Mouse (Mus musculus): ENCODE results near the gene Sept7. TPM values are rescaled to one million over a fixed set of nuclear protein-coding genes. Genes with fewer than 3 reads are reported as not detected.
A peak's percentile ranks its signal among the peaks of the same experiment; 100 is the strongest.

The Sept7 gene
- polyA plus RNA-seq (2012; rRNA removed): 17.9 and 32.6 TPM in 2 replicates
- polyA plus RNA-seq (2014; fragmentation: Nextera tagmentation; extraction: Ambion mirVana): 86.3 and 92.0 TPM in 2 replicates

GRCm38 (mm10) chr9:25252283-25252726, at the start of gene Sept7:
Sept7 (plus strand) TSS chr9:25252439.
- Histone ChIP-seq H3K4me2 (ENCODE audit: low read depth) (peak within 1 kb of the TSS; percentile 86), H3K4me3 (ENCODE audit: insufficient read depth in 1 of 2, low read depth in 2 of 2, low read length in 2 of 2) (peak within 1 kb of the TSS; percentile 95 to 96), H3K27me3 (ENCODE audit: control insufficient read depth, insufficient read depth, low read length) (no peaks in the 10 kb centered on the region), H3K27ac (peak within 1 kb of the TSS; percentile 92), H3K9me3 (ENCODE audit: control insufficient read depth, low read length) (no peaks in the 10 kb centered on the region), H3K9ac (replicated peaks) (peak within 1 kb of the TSS; percentile 98), H3K4me1 (replicated peaks; ENCODE audit: control insufficient read depth in 2 of 2, insufficient read depth in 2 of 2, low read length in 1 of 2) (peaks cover 10 to 13% of the 10 kb centered on the region in 2 experiments), H3K36me3 (replicated peaks; ENCODE audit: control insufficient read depth, insufficient read depth, low read depth) (no peaks in the 10 kb centered on the region)
- peak; percentile 93 to 95 (median 94) for DNase-seq (ENCODE audit: low read depth in 3 of 3, low spot score in 3 of 3)
- WGBS (ENCODE audit: insufficient replicate concordance): under 1% methylated on average over 54 of the region's 54 CpGs
- peak; percentile 96 for ATAC-seq (ENCODE audit: insufficient read depth)
- peak; percentile 80 for TF ChIP-seq EP300 (IDR thresholded peaks at IDR 0.05; ENCODE audit: low read depth)
- TF ChIP-seq CTCF (IDR thresholded peaks at IDR 0.05; ENCODE audit: low read depth): peak; percentile 41

GRCm38 (mm10) chr9:25208087-25208803, 44.0 kb upstream of the Sept7 start:
- Histone ChIP-seq H3K4me3 (ENCODE audit: insufficient read depth in 1 of 2, low read depth in 2 of 2, low read length in 2 of 2) (no peak overlapping the region), H3K36me3 (replicated peaks; ENCODE audit: control insufficient read depth, insufficient read depth, low read depth) (no peaks in the 10 kb centered on the region), H3K27me3 (ENCODE audit: control insufficient read depth, insufficient read depth, low read length) (no peaks in the 10 kb centered on the region), H3K9ac (replicated peaks) (no peak overlapping the region), H3K4me2 (ENCODE audit: low read depth) (no peak overlapping the region), H3K9me3 (ENCODE audit: control insufficient read depth, low read length) (no peaks in the 10 kb centered on the region), H3K4me1 (replicated peaks; ENCODE audit: control insufficient read depth in 2 of 2, insufficient read depth in 2 of 2, low read length in 1 of 2) (no peaks in the 10 kb centered on the region), H3K27ac (no peak overlapping the region)
- DNase-seq (ENCODE audit: low read depth in 3 of 3, low spot score in 3 of 3) (no peak), ATAC-seq (ENCODE audit: insufficient read depth) (no peak)
- TF ChIP-seq EP300 (IDR thresholded peaks at IDR 0.05; ENCODE audit: low read depth) (no peak), CTCF (IDR thresholded peaks at IDR 0.05; ENCODE audit: low read depth) (no peak)
- 55% methylated on average over 8 of the region's 8 CpGs for whole genome bisulfite sequencing (ENCODE audit: insufficient replicate concordance)

GRCm38 (mm10) chr9:25212309-25213163, 39.7 kb upstream of the Sept7 start:
- Histone ChIP-seq H3K27me3 (ENCODE audit: control insufficient read depth, insufficient read depth, low read length) (no peaks in the 10 kb centered on the region), H3K27ac (no peak overlapping the region), H3K4me3 (ENCODE audit: insufficient read depth in 1 of 2, low read depth in 2 of 2, low read length in 2 of 2) (no peak overlapping the region), H3K9ac (replicated peaks) (no peak overlapping the region), H3K4me2 (ENCODE audit: low read depth) (no peak overlapping the region), H3K36me3 (replicated peaks; ENCODE audit: control insufficient read depth, insufficient read depth, low read depth) (no peaks in the 10 kb centered on the region), H3K4me1 (replicated peaks; ENCODE audit: control insufficient read depth in 2 of 2, insufficient read depth in 2 of 2, low read length in 1 of 2) (peaks cover 0 to 8% of the 10 kb centered on the region in 2 experiments; a peak in 2 of 4 replicates), H3K9me3 (ENCODE audit: control insufficient read depth, low read length) (no peaks in the 10 kb centered on the region)
- ATAC-seq (ENCODE audit: insufficient read depth) (no peak), DNase-seq (ENCODE audit: low read depth in 3 of 3, low spot score in 3 of 3) (no peak)
- WGBS (ENCODE audit: insufficient replicate concordance): 65% methylated on average over 9 of the region's 9 CpGs
- TF ChIP-seq EP300 (IDR thresholded peaks at IDR 0.05; ENCODE audit: low read depth) (no peak), CTCF (IDR thresholded peaks at IDR 0.05; ENCODE audit: low read depth) (no peak)

- no peak overlapping the region for H3K4me3 ChIP-seq (ENCODE audit: insufficient read depth in 1 of 2, low read depth in 2 of 2, low read length in 2 of 2)
- ATAC-seq (ENCODE audit: insufficient read depth) (no peak), DNase-seq (ENCODE audit: low read depth in 3 of 3, low spot score in 3 of 3) (no peak)
- peaks cover 0 to 8% of the 10 kb centered on the region in 2 experiments; a peak in 2 of 4 replicates for H3K4me1 ChIP-seq (replicated peaks; ENCODE audit: control insufficient read depth in 2 of 2, insufficient read depth in 2 of 2, low read length in 1 of 2)
- H3K9ac ChIP-seq (replicated peaks): no peak overlapping the region
- no peaks in the 10 kb centered on the region for H3K27me3 ChIP-seq (ENCODE audit: control insufficient read depth, insufficient read depth, low read length)
- no peaks in the 10 kb centered on the region for H3K9me3 ChIP-seq (ENCODE audit: control insufficient read depth, low read length)
- no peaks in the 10 kb centered on the region for H3K36me3 ChIP-seq (replicated peaks; ENCODE audit: control insufficient read depth, insufficient read depth, low read depth)
- no peak overlapping the region for H3K27ac ChIP-seq
- no peak overlapping the region for H3K4me2 ChIP-seq (ENCODE audit: low read depth)
- TF ChIP-seq EP300 (IDR thresholded peaks at IDR 0.05; ENCODE audit: low read depth) (no peak), CTCF (IDR thresholded peaks at IDR 0.05; ENCODE audit: low read depth) (no peak)
Measured at GRCm38 (mm10) chr9:25213164-25213557, 39.1 kb upstream of the Sept7 start.

GRCm38 (mm10) chr9:25215411-25215810, 36.8 kb upstream of the Sept7 start:
- H3K27me3 ChIP-seq (ENCODE audit: control insufficient read depth, insufficient read depth, low read length): no peaks in the 10 kb centered on the region
- no peak overlapping the region for H3K4me2 ChIP-seq (ENCODE audit: low read depth)
- no peak overlapping the region for H3K27ac ChIP-seq
- no peaks in the 10 kb centered on the region for H3K36me3 ChIP-seq (replicated peaks; ENCODE audit: control insufficient read depth, insufficient read depth, low read depth)
- no peak for ATAC-seq (ENCODE audit: insufficient read depth)
- H3K4me3 ChIP-seq (ENCODE audit: insufficient read depth in 1 of 2, low read depth in 2 of 2, low read length in 2 of 2): no peak overlapping the region
- peaks cover 0 to 8% of the 10 kb centered on the region in 2 experiments; a peak in 2 of 4 replicates for H3K4me1 ChIP-seq (replicated peaks; ENCODE audit: control insufficient read depth in 2 of 2, insufficient read depth in 2 of 2, low read length in 1 of 2)
- 32% methylated on average over 3 of the region's 3 CpGs for WGBS (ENCODE audit: insufficient replicate concordance)
- no peak overlapping the region for H3K9ac ChIP-seq (replicated peaks)
- no peak for DNase-seq (ENCODE audit: low read depth in 3 of 3, low spot score in 3 of 3)
- H3K9me3 ChIP-seq (ENCODE audit: control insufficient read depth, low read length): no peaks in the 10 kb centered on the region
- TF ChIP-seq EP300 (IDR thresholded peaks at IDR 0.05; ENCODE audit: low read depth) (no peak), CTCF (IDR thresholded peaks at IDR 0.05; ENCODE audit: low read depth) (no peak)
